Mouse (Mus musculus): Measurements from ENCODE around the gene Mgll. TPM values are rescaled to one million over a fixed set of nuclear protein-coding genes. Genes with fewer than 3 reads are reported as not detected.

Mgll gene
- polyA plus RNA-seq, 1 experiment = 840 TPM

DNA sequence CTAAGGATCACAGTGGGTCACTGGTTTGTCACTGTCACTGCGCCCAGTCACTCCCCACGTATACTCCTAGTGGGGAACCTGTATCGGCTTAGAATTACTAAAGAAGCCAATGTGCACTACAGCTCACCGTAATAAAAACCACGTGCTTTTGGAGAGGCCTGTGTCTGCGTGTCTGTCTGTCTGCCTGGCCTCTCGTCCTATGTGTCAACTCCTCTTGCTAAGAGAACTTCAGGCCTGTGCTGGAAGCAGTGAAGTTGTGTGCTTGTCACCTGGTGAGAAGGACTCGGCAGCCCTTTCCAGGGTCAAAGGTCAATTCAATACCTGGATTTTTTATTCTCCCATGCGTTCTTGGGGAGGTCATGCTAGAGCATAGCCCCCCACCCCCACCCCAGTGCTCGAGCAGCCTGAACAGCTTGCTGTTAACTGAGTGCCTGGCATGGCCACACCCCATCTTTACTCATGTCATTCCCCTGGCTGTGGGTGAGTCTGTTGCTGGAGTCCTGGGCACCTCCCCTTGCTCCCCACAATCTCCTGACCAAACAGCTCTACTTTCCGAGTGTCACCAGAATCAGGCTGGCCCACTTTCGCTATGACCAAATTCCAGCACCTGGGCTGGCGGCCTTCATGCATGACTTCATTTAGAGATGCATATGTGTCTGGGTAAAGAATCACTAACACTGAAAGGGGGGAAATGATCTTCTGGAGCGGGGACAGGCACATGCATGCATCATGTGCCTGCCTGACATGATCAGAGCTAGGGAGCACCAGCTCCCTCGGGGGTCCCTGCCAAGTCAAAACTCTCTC, 104.2 kb downstream of the Mgll start:
- DNase-seq (ENCODE audit: low read depth) = no peak

- no peak for DNase-seq (ENCODE audit: low read depth)
Observed at GRCm38 (mm10) chr6:88829579-88829978, 105.4 kb downstream of the Mgll start.

GRCm38 (mm10) chr6:88830112-88830702, 106.0 kb downstream of the Mgll start:
- no peak for DNase-seq (ENCODE audit: low read depth)

GRCm38 (mm10) chr6:88831456-88831855, 107.2 kb downstream of the Mgll start:
- DNase-seq (ENCODE audit: low read depth) = no peak

- no peak for DNase-seq (ENCODE audit: low read depth)
Observed at GRCm38 (mm10) chr6:88832663-88833062, 108.5 kb downstream of the Mgll start.

- DNase-seq (ENCODE audit: low read depth) = no peak
Observed at GRCm38 (mm10) chr6:88833340-88834140, 109.3 kb downstream of the Mgll start.

- DNase-seq (ENCODE audit: low read depth) = no peak
Observed at GRCm38 (mm10) chr6:88835047-88835446, 110.8 kb downstream of the Mgll start.

DNA sequence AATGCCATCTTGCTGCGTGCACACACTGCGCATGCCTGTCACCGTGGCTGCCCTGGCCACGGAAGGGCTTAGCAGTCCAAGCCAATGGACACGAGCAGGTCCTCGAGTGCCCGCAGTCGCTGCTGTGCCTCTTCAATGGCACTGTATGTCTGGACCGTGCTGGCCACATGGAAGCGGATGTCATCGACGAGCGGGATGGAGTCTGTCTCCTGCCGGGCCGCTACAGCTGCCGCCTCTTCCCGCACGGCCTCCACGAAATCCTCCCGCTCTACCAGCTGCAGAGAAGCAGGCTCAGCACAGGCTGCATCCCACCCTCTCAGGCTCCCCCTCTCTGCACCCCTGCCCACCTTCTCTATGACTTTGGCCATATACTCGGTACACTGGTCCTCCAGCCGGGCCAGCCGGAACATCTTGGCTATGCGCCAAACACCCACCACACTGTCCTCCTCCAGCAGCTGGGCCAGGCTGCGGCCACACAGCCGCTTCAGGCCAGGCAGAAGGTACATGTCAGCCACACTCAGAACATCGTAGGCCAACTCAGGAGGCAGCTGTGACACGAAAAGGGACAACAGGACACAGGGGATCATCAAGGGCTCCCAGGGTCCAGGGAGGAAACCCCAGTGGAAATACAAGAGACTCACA, 112.1 kb downstream of the Mgll start:
- no peak for DNase-seq (ENCODE audit: low read depth)

- DNase-seq (ENCODE audit: low read depth) = no peak
Observed at GRCm38 (mm10) chr6:88837999-88838398, 113.8 kb downstream of the Mgll start.

- DNase-seq (ENCODE audit: low read depth) = no peak
Observed at GRCm38 (mm10) chr6:88838613-88839012, 114.4 kb downstream of the Mgll start.

DNA sequence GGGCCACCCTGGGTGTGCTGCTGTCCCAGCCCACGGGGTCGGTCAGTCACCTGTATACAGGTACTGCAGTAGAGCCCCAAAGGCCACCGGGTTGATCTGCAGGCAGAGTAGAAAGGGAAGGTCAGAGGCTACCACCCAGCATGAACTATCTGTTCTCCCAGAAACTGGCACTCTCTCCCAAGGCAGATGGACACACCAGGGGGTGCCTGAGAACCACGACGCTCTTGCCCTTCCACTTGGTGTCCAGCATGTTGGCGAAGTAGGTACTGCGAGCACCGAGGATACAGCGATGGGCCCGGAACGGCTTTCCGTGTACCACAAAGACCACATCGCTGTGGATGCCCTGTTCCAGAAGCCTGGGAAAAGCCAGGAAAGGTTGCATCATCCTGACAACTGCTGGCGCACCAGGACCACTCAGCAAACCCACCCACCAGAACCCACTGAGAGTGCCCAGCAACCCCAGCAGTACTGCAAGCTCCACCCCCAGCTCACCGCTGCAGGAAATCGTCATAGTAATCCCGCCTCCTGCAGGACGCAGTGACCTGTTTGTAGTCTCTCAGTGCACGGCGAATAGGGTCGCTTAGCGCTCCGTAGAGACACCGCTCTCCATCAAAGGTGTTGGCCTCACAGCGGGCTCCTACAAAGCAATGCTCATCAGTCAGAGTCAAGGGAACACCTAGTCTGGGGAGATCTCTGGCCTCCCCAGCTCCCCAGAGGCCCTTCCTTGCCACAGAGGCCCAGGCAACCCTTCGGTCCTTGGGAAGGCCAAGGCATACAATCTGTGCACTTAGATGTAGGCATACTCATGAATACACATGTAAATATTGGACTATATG, 115.1 kb downstream of the Mgll start:
- no peak for DNase-seq (ENCODE audit: low read depth)

- no peak for DNase-seq (ENCODE audit: low read depth)
Observed at GRCm38 (mm10) chr6:88840211-88840610, 116.0 kb downstream of the Mgll start.

DNA sequence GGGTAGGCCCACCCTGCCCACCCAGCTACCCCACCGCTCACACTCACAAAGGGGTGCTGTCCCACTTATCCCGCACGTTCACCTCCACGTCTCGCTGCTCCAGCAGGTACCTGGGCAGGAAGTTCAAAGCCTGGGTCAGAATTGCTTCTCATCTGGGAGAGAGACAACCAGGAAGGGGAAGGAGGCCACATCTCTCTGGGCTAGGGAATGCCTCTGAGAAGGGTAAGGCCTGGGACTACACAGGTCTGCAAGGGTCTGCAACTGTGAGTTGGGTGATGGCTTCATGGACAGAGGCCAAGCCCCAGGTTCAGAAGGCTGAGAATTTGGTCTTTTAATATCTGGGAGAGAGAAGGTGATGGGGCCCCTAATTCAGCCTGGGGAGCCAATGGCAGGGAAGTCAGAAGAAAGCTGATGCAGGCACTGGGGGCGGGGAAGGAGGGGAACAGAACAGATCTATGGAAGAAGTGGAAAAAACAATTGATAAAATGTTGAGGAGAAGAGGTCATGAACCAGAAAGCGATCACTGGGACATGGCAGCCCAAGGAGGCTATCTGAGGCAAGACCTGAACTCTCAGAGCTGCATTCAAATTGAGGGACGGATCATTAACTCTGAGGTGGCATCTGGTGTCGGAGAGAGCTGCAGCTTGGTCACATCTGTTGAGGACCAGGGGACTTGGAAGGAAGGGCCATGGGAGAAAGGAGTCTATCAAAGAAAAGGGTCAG, 116.7 kb downstream of the Mgll start:
- DNase-seq (ENCODE audit: low read depth) = no peak

- DNase-seq (ENCODE audit: low read depth) = no peak
Observed at GRCm38 (mm10) chr6:88841514-88841780, 117.2 kb downstream of the Mgll start.

- DNase-seq (ENCODE audit: low read depth) = peak; percentile 98
Observed at GRCm38 (mm10) chr6:88841781-88842689, 117.8 kb downstream of the Mgll start, which contains the start of gene Abtb1. Abtb1 (minus strand) TSS chr6:88841984.

GRCm38 (mm10) chr6:88842731-88843151, 118.5 kb downstream of the Mgll start:
- DNase-seq (ENCODE audit: low read depth) = no peak

DNA sequence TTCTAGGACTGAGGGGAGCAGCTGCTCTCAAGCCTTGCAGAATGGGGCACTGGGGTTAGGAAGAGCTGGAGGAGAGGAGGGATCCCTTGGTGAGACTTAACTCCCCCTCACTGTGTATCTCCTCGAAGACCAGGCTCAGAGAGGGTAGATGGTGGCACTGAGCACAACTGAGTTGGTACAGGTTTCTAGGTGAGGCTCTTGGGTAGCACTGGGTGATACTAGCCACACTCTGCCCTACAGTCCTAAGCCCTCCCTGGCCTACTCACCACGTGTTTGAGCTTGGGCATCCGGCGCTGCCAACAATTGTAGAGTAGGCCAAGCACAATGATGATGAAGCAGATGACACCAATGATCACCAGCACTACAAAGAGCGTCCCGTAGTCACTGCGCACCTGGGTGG, 119.0 kb downstream of the Mgll start:
- DNase-seq (ENCODE audit: low read depth) = no peak

GRCm38 (mm10) chr6:88843781-88844725, 119.8 kb downstream of the Mgll start:
- no peak for DNase-seq (ENCODE audit: low read depth)

Data from gonadal fat pad, adult 2 months (tissue).